Mouse (Mus musculus) ES-CJ7 (cell line): ENCODE measurements at regions not wholly inside any gene's neighbourhood (a gene's known extent, or its start where the extent isn't known, plus 50 kb on each side); places are given as distances from the start of the nearest gene placed in this dataset.

ENCODE experiments used
- DNase-seq: peaks from one replicate; pipeline ENCODE4 v3.0.0; 2011; ENCODE audit warnings: low read depth, low spot score

DNA sequence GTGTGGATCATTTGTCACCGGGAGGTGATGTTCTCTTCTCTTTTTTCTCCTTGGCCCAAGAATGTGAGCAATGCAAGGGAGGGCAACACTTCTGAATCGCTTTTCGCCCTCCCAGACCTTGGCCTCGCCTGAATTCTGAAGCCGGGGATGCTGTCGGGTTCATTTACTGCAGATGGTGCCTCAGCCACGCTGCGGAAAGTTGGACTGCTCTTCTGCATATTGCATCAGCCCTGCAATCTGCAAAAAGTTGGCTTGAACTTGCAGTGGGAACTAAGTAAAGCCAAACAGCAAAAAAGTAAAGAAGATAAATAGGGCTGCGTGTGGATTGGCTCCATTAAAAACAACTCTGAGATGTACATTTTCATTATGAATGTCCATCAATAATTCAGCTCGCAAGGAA, 55.9 kb upstream of the Dok5 start:
- DNase-seq, result no peak

DNA sequence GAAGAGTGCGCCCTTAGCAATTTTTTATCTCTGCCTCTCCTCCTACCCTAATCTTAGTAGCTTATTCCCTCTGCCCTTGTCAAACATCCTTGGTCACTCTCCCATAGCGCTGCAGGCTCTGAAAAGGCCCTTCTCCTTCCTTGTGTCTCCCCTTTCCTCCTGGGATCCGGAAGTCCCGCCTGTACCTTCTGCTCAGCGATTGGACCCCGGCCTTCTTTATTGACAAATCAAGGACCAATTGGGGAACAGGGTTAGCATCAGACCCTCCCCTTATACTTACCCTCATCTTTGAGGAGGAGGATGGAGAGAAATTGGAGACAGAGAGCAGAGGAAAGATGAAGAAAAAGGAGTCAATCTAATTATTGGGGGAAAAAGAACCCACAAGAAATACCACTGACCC, 57.9 kb upstream of the Dok5 start:
- peak; percentile 51 for DNase-seq

DNA sequence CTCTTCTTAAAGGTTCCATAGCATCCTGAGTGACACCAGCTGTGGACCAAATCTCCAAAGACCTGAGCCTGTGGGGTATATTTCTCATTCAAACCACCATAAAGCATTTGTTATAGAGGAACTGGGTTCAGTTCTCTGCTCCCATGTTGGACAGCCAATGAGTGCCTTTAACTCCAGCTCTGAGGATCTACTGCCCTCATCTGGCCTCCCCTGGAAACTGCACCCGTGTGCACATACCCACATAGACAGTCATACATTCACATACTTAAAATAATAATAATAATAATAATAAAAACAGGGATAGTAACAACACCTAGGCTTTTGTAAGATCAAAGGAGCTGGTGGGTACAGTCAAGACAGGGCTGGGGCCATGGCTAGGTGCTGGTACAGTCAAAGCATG, 58.8 kb upstream of the Dok5 start:
- no peak for DNase-seq

- DNase-seq, result no peak
Observed at GRCm38 (mm10) chr2:170668960-170669359, 62.6 kb upstream of the Dok5 start.

DNA sequence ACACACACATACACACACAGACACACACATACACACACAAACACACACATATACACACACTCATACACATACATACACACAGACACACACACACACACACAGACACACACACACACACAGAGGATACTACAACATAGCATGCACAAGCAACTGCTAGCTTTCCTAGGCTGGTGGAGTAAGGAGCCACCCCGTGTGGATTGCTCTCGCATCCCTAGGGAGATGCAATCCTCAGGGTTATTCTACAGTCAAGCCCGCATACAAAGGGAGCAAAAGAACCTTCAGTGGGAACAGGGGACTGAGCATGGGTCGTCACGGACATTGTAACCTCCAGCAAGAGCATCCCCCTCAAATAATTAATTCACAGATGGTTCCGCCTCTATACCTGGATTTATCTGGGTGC, 63.1 kb upstream of the Dok5 start:
- DNase-seq, result no peak

- no peak for DNase-seq
Observed at GRCm38 (mm10) chr2:170662069-170662980, 60.5 kb upstream of the 4930470P17Rik start.

DNA sequence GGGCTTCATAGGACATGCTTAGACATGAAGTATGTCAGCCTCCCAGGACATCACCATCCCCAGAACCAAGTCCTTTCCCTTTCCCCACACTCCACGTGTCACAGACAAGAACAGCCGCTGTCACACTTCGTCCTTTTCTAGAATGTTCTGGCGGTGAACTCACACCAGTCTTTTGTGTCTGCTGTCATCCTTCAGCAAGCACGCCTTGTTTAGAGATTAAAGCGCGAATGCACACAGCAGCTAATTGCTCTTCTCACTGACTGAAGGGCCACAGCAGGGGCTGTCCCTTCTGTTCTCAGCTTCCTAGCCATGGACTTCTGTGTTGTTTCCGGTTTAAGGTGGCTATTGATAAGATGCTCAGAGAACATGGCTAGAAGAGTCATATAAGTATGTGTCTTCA, 57.5 kb upstream of the 4930470P17Rik start:
- DNase-seq, result no peak

GRCm38 (mm10) chr2:170658520-170658919, 56.7 kb upstream of the 4930470P17Rik start:
- DNase-seq, result peak; percentile 10

- no peak for DNase-seq
Observed at GRCm38 (mm10) chr2:170657821-170658221, 56.0 kb upstream of the 4930470P17Rik start.

DNA sequence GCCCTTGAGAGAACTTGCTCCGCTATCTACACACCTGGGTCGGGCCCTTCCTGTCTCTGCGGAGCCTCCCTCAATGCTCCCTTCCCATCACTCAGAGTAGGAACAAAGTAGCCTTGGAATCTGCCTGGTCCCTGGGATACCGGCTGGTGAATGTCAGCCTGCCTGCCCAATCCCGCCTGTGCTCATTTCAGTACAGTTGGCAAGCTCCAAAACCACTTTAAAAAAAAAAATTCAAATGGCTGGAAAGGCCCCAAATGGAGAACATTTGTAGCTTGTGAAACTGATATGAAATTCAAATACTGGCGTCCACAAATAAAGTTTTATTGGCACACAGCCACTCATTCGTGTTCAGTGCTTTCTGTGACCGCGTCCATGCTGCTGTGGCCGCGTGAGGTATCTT, 50.3 kb upstream of the 4930470P17Rik start:
- no peak for DNase-seq
